Mouse (Mus musculus): Measurements from ENCODE around the gene Mfsd7a. TPM values are rescaled to one million over a fixed set of nuclear protein-coding genes. Genes with fewer than 3 reads are reported as not detected.

The Mfsd7a gene
- polyA plus RNA-seq, 1 experiment from 2014 or later, result 0.20 TPM

DNA sequence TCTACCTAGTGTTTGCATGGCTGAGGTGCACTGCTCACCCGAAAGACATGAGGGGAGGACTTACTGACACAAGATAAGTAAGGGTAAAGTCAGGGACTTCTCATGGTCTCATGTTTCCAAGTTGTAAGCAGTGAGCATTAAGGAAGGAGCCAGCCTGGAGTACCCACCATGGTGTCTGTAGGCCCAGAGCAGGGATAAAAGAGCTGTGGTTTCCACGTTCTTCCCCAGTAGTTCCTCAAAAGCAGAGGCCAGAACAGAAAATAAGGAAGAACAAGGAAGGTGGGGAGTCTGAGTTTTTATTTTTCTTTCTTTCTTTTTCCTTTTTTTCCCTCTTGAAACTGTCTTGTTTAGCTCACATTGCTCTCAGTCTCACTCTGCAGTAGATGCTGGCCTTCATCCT lies 34.0 kb downstream of the Mfsd7a start:
- H3K27ac ChIP-seq, result no peak overlapping the region
- 71% methylated on average over 2 of the region's 2 CpGs for WGBS
- H3K27me3 ChIP-seq (ENCODE audit: low read depth, poor library complexity, severe bottlenecking), result no peaks in the 10 kb centered on the region
- H3K4me1 ChIP-seq, result no peaks in the 10 kb centered on the region
- no peaks in the 10 kb centered on the region for H3K36me3 ChIP-seq
- no peaks in the 10 kb centered on the region for H3K9me3 ChIP-seq (replicated peaks)
- no peak overlapping the region for H3K4me3 ChIP-seq
- DNase-seq (ENCODE audit: low spot score), result no peak

DNA sequence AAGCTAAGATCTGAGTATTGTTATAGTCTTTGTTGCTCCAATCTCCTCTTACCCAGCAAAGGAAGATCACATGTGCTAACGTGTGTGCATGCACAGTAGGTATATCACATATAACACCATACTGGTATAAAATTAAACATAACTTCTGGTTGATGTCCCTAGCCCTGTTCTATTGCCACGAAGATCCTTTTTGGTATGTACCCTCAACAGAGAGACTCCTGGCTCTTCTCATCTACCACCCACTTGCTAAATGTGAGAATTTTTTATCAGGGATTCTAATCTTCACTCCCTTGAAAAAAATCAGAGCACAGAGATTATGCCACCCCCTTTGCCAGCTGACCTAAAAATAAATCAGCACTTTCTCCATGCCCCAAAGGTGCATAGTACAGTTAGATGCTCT lies 41.7 kb downstream of the Mfsd7a start:
- DNase-seq (ENCODE audit: low spot score), result no peak
- Histone ChIP-seq H3K27me3 (ENCODE audit: low read depth, poor library complexity, severe bottlenecking) (no peaks in the 10 kb centered on the region), H3K9me3 (replicated peaks) (no peaks in the 10 kb centered on the region), H3K4me1 (no peaks in the 10 kb centered on the region), H3K27ac (no peak overlapping the region), H3K4me3 (no peak overlapping the region), H3K36me3 (no peaks in the 10 kb centered on the region)
- WGBS, result 66% methylated on average over 2 of the region's 2 CpGs

DNA sequence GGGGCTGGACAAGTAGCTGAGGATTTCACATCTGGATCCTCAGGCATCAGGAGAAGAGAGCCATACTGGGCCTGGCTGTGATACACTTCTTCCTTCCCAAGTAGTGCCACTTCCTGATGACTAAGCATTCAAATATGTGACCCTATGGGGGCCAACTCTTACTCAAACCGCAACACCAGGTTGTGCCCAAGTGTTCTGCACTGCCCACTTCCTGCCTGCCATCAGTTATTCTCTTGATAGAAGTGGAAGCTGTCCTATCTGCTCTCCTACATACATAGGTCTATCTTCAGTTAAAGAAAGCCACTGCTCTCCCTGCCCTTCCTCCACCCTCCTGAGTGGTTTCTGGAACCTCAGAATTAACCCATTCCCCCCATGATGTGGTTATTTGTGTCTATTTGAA lies 43.2 kb downstream of the Mfsd7a start:
- Histone ChIP-seq H3K27ac (no peak overlapping the region), H3K9me3 (replicated peaks) (no peaks in the 10 kb centered on the region), H3K27me3 (ENCODE audit: low read depth, poor library complexity, severe bottlenecking) (no peaks in the 10 kb centered on the region), H3K4me3 (no peak overlapping the region), H3K4me1 (no peaks in the 10 kb centered on the region), H3K36me3 (no peaks in the 10 kb centered on the region)
- WGBS, result 85% methylated on average over 1 of the region's 1 CpGs
- DNase-seq (ENCODE audit: low spot score), result no peak

DNA sequence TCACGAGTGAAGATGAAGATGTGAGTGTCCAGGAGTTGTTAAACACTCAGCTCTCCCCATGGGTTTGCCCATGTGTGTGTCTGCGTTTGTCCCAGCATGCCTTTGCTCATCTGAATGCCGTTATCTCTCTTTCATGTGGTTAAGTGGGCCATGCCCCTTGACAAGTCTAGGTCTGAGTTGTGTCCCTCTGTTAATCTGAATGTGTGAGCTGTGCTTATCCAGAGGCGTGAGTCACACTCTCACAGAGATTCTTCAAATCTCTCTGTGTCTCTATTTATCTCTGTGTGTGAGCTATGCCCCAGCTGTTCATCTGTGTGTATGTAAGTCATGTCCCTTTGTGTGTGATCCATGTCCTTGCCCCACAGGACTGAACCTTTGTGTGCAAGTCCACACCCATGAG lies 45.2 kb downstream of the Mfsd7a start:
- H3K9me3 ChIP-seq (replicated peaks), result no peaks in the 10 kb centered on the region
- H3K27me3 ChIP-seq (ENCODE audit: low read depth, poor library complexity, severe bottlenecking), result no peaks in the 10 kb centered on the region
- no peak overlapping the region for H3K4me3 ChIP-seq
- no peak overlapping the region for H3K27ac ChIP-seq
- WGBS, result 75% methylated on average over 4 of the region's 4 CpGs
- DNase-seq (ENCODE audit: low spot score), result no peak
- no peaks in the 10 kb centered on the region for H3K36me3 ChIP-seq
- H3K4me1 ChIP-seq, result no peaks in the 10 kb centered on the region

Other genes with a start within 250 kb of the Mfsd7a start
- 43.4 and 46.4 TPM in 2 replicates for gene Dr1, start 180.0 kb downstream of the Mfsd7a start, polyA plus RNA-seq (2016; fragmentation: Nextera tagmentation; extraction: Ambion mirVana)
- 6.1 TPM in 2 replicates for gene Pigg, start 136.3 kb downstream of the Mfsd7a start, polyA plus RNA-seq (2016; fragmentation: Nextera tagmentation; extraction: Ambion mirVana)
- gene Gm42517, start 81.0 kb downstream of the Mfsd7a start, polyA plus RNA-seq (2016; fragmentation: Nextera tagmentation; extraction: Ambion mirVana), result not detected in 2 replicates
- gene Pde6b, start 60.5 kb downstream of the Mfsd7a start, polyA plus RNA-seq (2016; fragmentation: Nextera tagmentation; extraction: Ambion mirVana), result 0.11 and 0.34 TPM in 2 replicates
- 385 and 399 TPM in 2 replicates for gene Atp5k, start 14.4 kb downstream of the Mfsd7a start, polyA plus RNA-seq (2016; fragmentation: Nextera tagmentation; extraction: Ambion mirVana)
- 24.1 and 27.1 TPM in 2 replicates for gene Pcgf3, start 12.3 kb upstream of the Mfsd7a start, polyA plus RNA-seq (2016; fragmentation: Nextera tagmentation; extraction: Ambion mirVana)
- 0.14 and 0.30 TPM in 2 replicates for gene Cplx1, start 101.1 kb upstream of the Mfsd7a start, polyA plus RNA-seq (2016; fragmentation: Nextera tagmentation; extraction: Ambion mirVana)
- 56.1 and 62.0 TPM in 2 replicates for gene Gak, start 180.9 kb upstream of the Mfsd7a start, polyA plus RNA-seq (2016; fragmentation: Nextera tagmentation; extraction: Ambion mirVana)
- gene Tmem175, start 180.9 kb upstream of the Mfsd7a start, polyA plus RNA-seq (2016; fragmentation: Nextera tagmentation; extraction: Ambion mirVana), result 12.3 and 15.7 TPM in 2 replicates
- 9.6 and 11.8 TPM in 2 replicates for gene Idua, start 211.4 kb upstream of the Mfsd7a start, polyA plus RNA-seq (2016; fragmentation: Nextera tagmentation; extraction: Ambion mirVana)
- gene Dgkq, start 220.8 kb upstream of the Mfsd7a start, polyA plus RNA-seq (2016; fragmentation: Nextera tagmentation; extraction: Ambion mirVana), result 10.6 and 13.4 TPM in 2 replicates
- gene Slc26a1, start 226.7 kb upstream of the Mfsd7a start, polyA plus RNA-seq (2016; fragmentation: Nextera tagmentation; extraction: Ambion mirVana), result 0.43 and 0.61 TPM in 2 replicates
- 35.9 and 43.1 TPM in 2 replicates for gene Fgfrl1, start 243.5 kb upstream of the Mfsd7a start, polyA plus RNA-seq (2016; fragmentation: Nextera tagmentation; extraction: Ambion mirVana)

All from limb, embryonic 10.5 days (tissue).